Mouse (Mus musculus) urinary bladder, postnatal 36 days (tissue): ENCODE results near the gene Phactr2.

Source experiments
- DNase-seq, 2 experiments: peaks; one replicate each; pipeline ENCODE4 v3.0.0; 2022; ENCODE audit warnings: low spot score in 2 of 2, mixed read lengths in 1 of 2

Gene Phactr2

GRCm38 (mm10) chr10:13162031-13162430 is 312.2 kb downstream of the Phactr2 start:
- DNase-seq = no peak

GRCm38 (mm10) chr10:13160913-13161312 is 313.3 kb downstream of the Phactr2 start:
- DNase-seq = no peak
